Mouse (Mus musculus): Measurements from ENCODE around the gene Pkn1. TPM values are rescaled to one million over a fixed set of nuclear protein-coding genes. Genes with fewer than 3 reads are reported as not detected.

The Pkn1 gene
- total RNA-seq, 2 experiments from 2014 or later = 98.7 to 107 TPM

DNA sequence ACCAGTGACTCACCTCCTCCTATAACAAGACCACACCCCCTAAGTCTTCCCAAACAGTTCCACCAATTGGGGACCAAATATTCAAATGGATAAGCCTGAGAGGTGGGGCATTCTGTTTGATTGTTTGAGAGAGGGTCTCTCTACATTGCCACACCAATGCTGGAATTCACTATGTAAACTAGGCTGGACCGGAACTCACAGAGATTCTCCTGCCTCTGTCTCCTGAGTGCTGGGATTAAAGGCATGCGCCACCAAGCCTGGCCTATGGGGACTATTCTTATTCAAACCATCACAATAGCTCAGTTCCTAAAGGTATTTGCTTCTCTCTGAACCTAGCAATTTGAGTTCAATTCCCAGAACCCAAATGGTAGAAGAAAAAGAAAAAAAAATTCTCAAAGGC, 80.4 kb downstream of the Pkn1 start:
- intact Hi-C loops (cut with DNase I) = no loop called here
- DNase-seq = no peak

DNA sequence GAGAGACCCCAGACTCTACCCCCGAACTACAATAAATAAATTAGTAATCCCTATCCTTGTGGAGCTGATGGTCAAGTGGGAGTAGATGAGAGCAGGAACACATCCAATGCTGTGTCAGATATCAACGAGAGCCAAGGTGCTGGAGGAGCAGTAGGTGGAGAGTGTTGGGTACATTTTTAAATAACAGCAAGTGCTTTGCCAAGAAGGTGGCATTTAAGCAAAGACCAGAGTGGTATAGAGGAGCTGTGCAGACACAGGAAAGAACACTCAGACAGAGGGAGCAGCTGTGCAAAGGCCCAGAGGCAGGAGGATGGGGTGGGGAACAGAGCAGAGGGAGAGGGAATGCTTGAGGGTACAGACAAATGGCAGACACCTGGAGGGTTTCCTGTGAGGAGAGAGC, 81.9 kb downstream of the Pkn1 start:
- intact Hi-C loops (cut with DNase I) = no loop called here
- no peak for DNase-seq

DNA sequence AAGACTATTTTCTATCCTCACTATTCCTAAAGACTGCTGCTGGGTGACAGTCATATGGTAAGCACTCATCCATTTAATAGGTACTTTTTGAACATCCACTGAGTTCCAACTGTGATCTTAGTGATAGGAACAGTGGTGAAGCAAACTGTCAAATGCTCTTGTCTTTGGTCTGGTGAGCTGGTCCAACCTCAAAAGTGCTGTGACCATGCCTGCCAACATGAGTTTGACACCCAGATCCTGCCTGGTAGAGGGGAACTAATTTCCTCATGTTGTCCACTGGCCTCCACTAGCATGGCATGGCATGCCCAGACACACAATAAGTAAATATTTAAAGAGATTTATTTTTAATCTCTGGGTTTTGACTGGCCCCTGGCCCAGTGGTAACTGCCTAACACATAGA, 82.4 kb downstream of the Pkn1 start:
- no peak for DNase-seq
- intact Hi-C loops (cut with DNase I) = no loop called here

Small RNA genes lying within 50 kb of the gene (microRNA-seq; reads per million reads assigned to microRNA genes)
- gene Mir1668 = not detected

Other genes starting within 250 kb of the Pkn1 start
- gene Scoc, start 240.8 kb downstream of the Pkn1 start, total RNA-seq (2021) = 100 to 1,000 TPM; 266 to 271 TPM
- not detected for gene Olfr370, start 163.4 kb downstream of the Pkn1 start, total RNA-seq (2021)
- 100 to 1,000 TPM; 120 to 136 TPM for gene Ndufb7, start 132.5 kb downstream of the Pkn1 start, total RNA-seq (2021)
- gene Tecr, start 91.2 kb downstream of the Pkn1 start, total RNA-seq (2021) = 100 to 1,000 TPM; 610 to 661 TPM
- 10 to 100 TPM; 35.3 to 35.9 TPM for gene Dnajb1, start 91.0 kb downstream of the Pkn1 start, total RNA-seq (2021)
- 10 to 100 TPM; 74.7 to 77.4 TPM for gene Gipc1, start 46.5 kb downstream of the Pkn1 start, total RNA-seq (2021)
- 1 to 10 TPM in 1 of 2 experiments, under 1 TPM in 1; 0.95 to 1.1 TPM for gene Ptger1, start 32.5 kb downstream of the Pkn1 start, total RNA-seq (2021)
- 10 to 100 TPM; 39.1 to 39.7 TPM for gene Ddx39, start 16.0 kb upstream of the Pkn1 start, total RNA-seq (2021)
- gene Adgre5, start 42.1 kb upstream of the Pkn1 start, total RNA-seq (2021) = 10 to 100 TPM in 1 of 2 experiments, 1 to 10 TPM in 1; 9.4 to 11.5 TPM
- 100 to 1,000 TPM; 398 to 418 TPM for gene Adgrl1, start 200.9 kb upstream of the Pkn1 start, total RNA-seq (2021)